Mouse (Mus musculus): ENCODE measurements around the gene Smarcd3. TPM values are rescaled to one million over a fixed set of nuclear protein-coding genes. Genes with fewer than 3 reads are reported as not detected.

Smarcd3 gene
- polyA plus RNA-seq, 1 experiment from 2014 or later = 186 TPM

DNA sequence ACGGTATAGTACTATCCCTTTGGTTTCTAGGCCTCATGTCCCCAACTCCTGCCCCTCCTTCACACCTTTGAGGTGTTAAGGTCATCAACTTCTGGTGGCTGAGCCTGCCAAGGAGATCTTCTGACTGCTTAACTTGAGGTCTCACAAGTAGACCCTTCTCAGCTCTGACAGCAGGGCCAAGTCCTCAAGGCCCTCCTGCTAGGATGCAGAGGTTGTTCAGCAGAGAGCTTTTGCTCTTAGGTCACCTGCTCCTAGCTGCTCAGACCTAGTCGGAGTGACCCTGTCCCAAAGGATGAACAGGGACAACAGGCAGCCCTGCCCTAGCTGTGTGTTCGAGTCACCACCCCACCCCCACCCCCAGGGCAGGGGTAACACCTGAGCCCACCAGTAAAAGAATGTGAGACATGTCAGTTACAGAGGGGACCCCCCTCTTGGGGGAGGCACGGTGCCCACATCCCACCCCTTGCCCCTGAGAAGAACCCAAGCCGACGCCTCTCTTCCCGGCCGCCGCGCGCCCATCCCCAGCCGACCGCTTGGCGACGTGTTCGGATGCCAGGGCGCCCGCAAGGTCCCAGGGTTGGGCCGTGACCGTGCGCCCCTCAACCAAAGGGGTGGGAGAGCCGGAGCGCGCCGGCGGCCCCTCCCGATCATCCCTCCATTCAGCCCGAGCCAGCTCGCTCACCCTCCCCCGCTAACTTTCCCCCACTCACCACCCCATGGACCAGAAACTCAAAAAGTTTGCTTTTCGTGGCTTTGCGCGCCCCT lies 23.0 kb downstream of the Smarcd3 start:
- 1% methylated on average over 33 of the region's 33 CpGs for WGBS
- no peak for ATAC-seq (replicated peaks)
- H3K4me2 ChIP-seq = peak overlapping the region; percentile 94
- H3K27me3 ChIP-seq (replicated peaks) = no peaks in the 10 kb centered on the region
- H3K9ac ChIP-seq = peak overlapping the region; percentile 87
- H3K36me3 ChIP-seq (replicated peaks) = no peaks in the 10 kb centered on the region
- peaks cover 87% of the 10 kb centered on the region for H3K4me1 ChIP-seq
- H3K27ac ChIP-seq = peak overlapping the region; percentile 100
- H3K4me3 ChIP-seq = peak overlapping the region; percentile 62
- no peaks in the 10 kb centered on the region for H3K9me3 ChIP-seq

GRCm38 (mm10) chr5:24600236-24600635 lies 24.0 kb downstream of the Smarcd3 start:
- Histone ChIP-seq H3K36me3 (replicated peaks) (peaks cover under 1% of the 10 kb centered on the region; the same call in 1 of the 2 replicates), H3K27me3 (replicated peaks) (no peaks in the 10 kb centered on the region), H3K4me1 (peaks cover 87% of the 10 kb centered on the region), H3K27ac (peak overlapping the region; percentile 100; the same call in 1 of the 2 replicates), H3K4me2 (peak overlapping the region; percentile 94), H3K4me3 (peak overlapping the region; percentile 62; the same call in 1 of the 2 replicates), H3K9ac (0 out of 2 replicates have a peak overlapping the region, but pooled peaks have one; percentile 87), H3K9me3 (no peaks in the 10 kb centered on the region)
- WGBS = 57% methylated on average over 2 of the region's 2 CpGs
- no peak for ATAC-seq (replicated peaks)

GRCm38 (mm10) chr5:24599137-24599536 lies 25.1 kb downstream of the Smarcd3 start:
- Histone ChIP-seq H3K4me3 (peak overlapping the region; percentile 48), H3K9ac (peak overlapping the region; percentile 58), H3K27me3 (replicated peaks) (no peaks in the 10 kb centered on the region), H3K27ac (peak overlapping the region; percentile 76), H3K9me3 (no peaks in the 10 kb centered on the region), H3K4me1 (peaks cover 89% of the 10 kb centered on the region), H3K36me3 (replicated peaks) (peaks cover 10% of the 10 kb centered on the region; the same call in 1 of the 2 replicates), H3K4me2 (peak overlapping the region; percentile 64)
- 9% methylated on average over 8 of the region's 8 CpGs for WGBS
- ATAC-seq (replicated peaks) = no peak

GRCm38 (mm10) chr5:24598570-24599006 lies 25.6 kb downstream of the Smarcd3 start:
- no peaks in the 10 kb centered on the region for H3K9me3 ChIP-seq
- H3K4me1 ChIP-seq = peaks cover 84% of the 10 kb centered on the region
- no peaks in the 10 kb centered on the region for H3K27me3 ChIP-seq (replicated peaks)
- peak overlapping the region; percentile 64 for H3K4me2 ChIP-seq
- H3K4me3 ChIP-seq = peak overlapping the region; percentile 48
- 0% methylated on average over 41 of the region's 41 CpGs for WGBS
- peak overlapping the region; percentile 58 for H3K9ac ChIP-seq
- peak overlapping the region; percentile 76 for H3K27ac ChIP-seq
- H3K36me3 ChIP-seq (replicated peaks) = peaks cover 15% of the 10 kb centered on the region
- peak; percentile 34 for ATAC-seq (replicated peaks)

DNA sequence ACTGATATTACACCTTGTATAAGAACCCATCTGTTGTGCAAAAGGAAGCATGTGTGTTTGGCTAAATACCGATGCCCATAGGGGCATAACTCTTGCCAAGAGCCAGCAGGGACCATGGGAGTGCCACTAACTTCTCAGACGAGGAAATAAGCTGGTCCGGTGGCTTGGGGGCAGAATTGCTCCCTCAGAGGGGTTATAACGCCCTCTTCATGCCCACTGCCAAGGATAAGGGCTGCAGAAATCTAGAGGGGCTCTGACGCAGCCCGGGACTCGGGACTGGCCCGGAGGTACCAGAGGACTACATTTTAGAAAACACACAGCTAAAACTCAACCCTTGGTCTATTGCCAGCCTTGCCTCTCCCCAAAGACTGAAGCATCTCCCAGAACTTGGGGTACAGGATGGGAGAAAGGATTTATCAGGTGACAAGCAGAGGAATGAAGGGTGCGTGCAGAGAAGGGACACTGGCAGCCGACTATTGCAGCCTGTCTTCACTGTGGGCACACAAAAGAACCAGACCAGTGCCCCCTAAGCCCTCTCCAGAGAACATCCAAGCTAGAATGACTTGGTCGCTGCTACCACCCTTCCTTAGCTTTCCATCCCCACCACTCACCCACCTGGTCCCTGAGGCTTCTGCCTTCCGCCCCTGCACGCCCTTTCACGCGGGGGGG lies 26.2 kb downstream of the Smarcd3 start:
- H3K9me3 ChIP-seq = no peaks in the 10 kb centered on the region
- WGBS = 19% methylated on average over 15 of the region's 15 CpGs
- peak overlapping the region; percentile 64 for H3K4me2 ChIP-seq
- ATAC-seq (replicated peaks) = no peak; the same call in 1 of the 2 replicates
- H3K4me1 ChIP-seq = peaks cover 78% of the 10 kb centered on the region
- H3K27ac ChIP-seq = peak overlapping the region; percentile 76
- H3K27me3 ChIP-seq (replicated peaks) = no peaks in the 10 kb centered on the region
- H3K36me3 ChIP-seq (replicated peaks) = peaks cover 21% of the 10 kb centered on the region
- H3K9ac ChIP-seq = peak overlapping the region; percentile 58
- peak overlapping the region; percentile 48 for H3K4me3 ChIP-seq

DNA sequence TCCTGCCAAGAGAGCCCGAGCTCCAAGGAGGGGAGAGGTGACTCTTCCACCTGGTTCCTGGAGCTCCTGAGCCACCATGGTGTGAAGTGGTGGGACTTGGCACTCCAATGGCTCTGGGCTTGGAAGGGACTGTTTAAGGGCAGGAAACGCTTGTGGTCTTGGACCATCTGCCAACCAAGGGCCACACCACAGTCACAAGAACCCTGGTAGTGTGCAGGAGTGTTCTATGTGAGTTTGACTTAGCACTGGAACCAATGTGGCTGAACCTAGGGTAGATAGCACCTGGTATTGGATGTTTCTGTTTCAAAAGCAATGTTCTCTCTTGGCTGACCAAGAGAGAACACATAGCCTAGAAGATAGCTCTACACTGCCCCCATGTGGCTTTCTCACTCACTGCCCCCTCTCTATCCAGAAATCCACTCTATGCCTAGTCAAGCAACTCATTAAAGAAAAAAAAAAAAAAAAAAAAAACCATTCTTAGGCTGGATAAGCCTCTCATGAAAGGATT lies 26.9 kb downstream of the Smarcd3 start:
- Histone ChIP-seq H3K9ac (peak overlapping the region; percentile 40), H3K4me2 (peak overlapping the region; percentile 64), H3K4me1 (peaks cover 71% of the 10 kb centered on the region), H3K27me3 (replicated peaks) (no peaks in the 10 kb centered on the region), H3K4me3 (peak overlapping the region; percentile 29), H3K27ac (peak overlapping the region; percentile 93), H3K9me3 (no peaks in the 10 kb centered on the region), H3K36me3 (replicated peaks) (peaks cover 27% of the 10 kb centered on the region)
- peak; percentile 22; the same call in 1 of the 2 replicates for ATAC-seq (replicated peaks)
- WGBS = 40% methylated on average over 2 of the region's 2 CpGs

- Histone ChIP-seq H3K4me2 (peak overlapping the region; percentile 64), H3K27me3 (replicated peaks) (no peaks in the 10 kb centered on the region), H3K9ac (peak overlapping the region; percentile 40), H3K4me1 (peaks cover 67% of the 10 kb centered on the region), H3K27ac (peak overlapping the region; percentile 93), H3K36me3 (replicated peaks) (peaks cover 30% of the 10 kb centered on the region), H3K4me3 (peak overlapping the region; percentile 29), H3K9me3 (no peaks in the 10 kb centered on the region)
- WGBS = 4% methylated on average over 11 of the region's 11 CpGs
- ATAC-seq (replicated peaks) = peak; percentile 29
Observed at GRCm38 (mm10) chr5:24596519-24597171, 27.6 kb downstream of the Smarcd3 start.

GRCm38 (mm10) chr5:24595786-24596380 lies 28.3 kb downstream of the Smarcd3 start:
- peak overlapping the region; percentile 64 for H3K4me2 ChIP-seq
- peak overlapping the region; percentile 40; the same call in 1 of the 2 replicates for H3K9ac ChIP-seq
- H3K4me3 ChIP-seq = peak overlapping the region; percentile 29
- 38% methylated on average over 14 of the region's 14 CpGs for WGBS
- ATAC-seq (replicated peaks) = no peak
- no peaks in the 10 kb centered on the region for H3K9me3 ChIP-seq
- peaks cover 30% of the 10 kb centered on the region for H3K36me3 ChIP-seq (replicated peaks)
- no peaks in the 10 kb centered on the region for H3K27me3 ChIP-seq (replicated peaks)
- H3K27ac ChIP-seq = peak overlapping the region; percentile 93
- H3K4me1 ChIP-seq = peaks cover 59% of the 10 kb centered on the region

- Histone ChIP-seq H3K9ac (no peak overlapping the region), H3K36me3 (replicated peaks) (peaks cover 30% of the 10 kb centered on the region), H3K9me3 (no peaks in the 10 kb centered on the region), H3K4me2 (no peak overlapping the region; the same call in 1 of the 2 replicates), H3K4me1 (peaks cover 53% of the 10 kb centered on the region), H3K27me3 (replicated peaks) (no peaks in the 10 kb centered on the region), H3K4me3 (no peak overlapping the region), H3K27ac (peak overlapping the region; percentile 93)
- ATAC-seq (replicated peaks) = no peak
- 87% methylated on average over 5 of the region's 5 CpGs for WGBS
Observed at GRCm38 (mm10) chr5:24595261-24595660, 28.9 kb downstream of the Smarcd3 start.

DNA sequence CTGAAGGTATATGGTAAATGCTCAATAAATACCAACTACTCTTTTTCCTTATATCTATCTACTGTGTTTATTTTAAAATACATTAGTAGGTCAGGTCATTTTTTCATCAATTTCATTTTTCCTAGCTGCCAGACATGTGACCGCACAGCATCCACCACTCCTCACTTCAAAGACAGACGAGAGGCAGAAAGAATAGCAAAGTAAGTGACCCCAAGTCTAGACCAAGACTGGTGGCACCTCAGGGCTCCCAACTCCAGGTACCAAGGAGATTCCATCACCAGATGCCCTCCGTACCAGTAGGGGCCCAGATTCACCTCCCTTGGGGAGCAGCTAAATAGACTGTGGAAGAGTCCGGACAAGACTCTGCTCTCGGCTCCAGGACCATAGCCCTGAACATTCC lies 29.9 kb downstream of the Smarcd3 start:
- no peak overlapping the region for H3K9ac ChIP-seq
- no peak overlapping the region for H3K4me3 ChIP-seq
- no peaks in the 10 kb centered on the region for H3K27me3 ChIP-seq (replicated peaks)
- H3K27ac ChIP-seq = no peak overlapping the region; the same call in 1 of the 2 replicates
- H3K9me3 ChIP-seq = no peaks in the 10 kb centered on the region
- peaks cover 30% of the 10 kb centered on the region for H3K36me3 ChIP-seq (replicated peaks)
- 92% methylated on average over 5 of the region's 5 CpGs for WGBS
- no peak for ATAC-seq (replicated peaks)
- H3K4me2 ChIP-seq = no peak overlapping the region
- H3K4me1 ChIP-seq = peaks cover 47% of the 10 kb centered on the region

DNA sequence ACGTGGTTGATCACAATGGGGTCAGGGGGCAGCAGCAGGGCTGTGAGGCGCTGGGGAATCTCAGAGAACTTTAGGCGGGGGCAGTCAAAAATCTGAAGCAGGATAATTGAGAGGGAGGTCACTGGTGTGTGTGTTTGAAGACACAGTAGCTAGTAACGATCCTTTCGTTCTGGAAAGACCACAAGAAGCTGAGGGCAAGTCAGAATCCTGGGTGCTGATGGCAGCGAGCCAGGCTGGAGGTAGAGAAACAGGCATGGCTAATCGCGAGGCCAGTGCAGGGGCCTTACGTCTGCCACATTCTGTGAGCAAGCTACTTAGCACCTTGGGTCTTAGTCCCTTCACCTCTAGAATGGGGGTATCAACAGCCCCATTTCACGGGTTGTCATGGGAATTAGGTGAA lies 30.3 kb downstream of the Smarcd3 start:
- 72% methylated on average over 10 of the region's 10 CpGs for WGBS
- no peak overlapping the region for H3K4me2 ChIP-seq
- no peak for ATAC-seq (replicated peaks)
- no peaks in the 10 kb centered on the region for H3K9me3 ChIP-seq
- no peaks in the 10 kb centered on the region for H3K27me3 ChIP-seq (replicated peaks)
- H3K4me1 ChIP-seq = peaks cover 46% of the 10 kb centered on the region
- peaks cover 33% of the 10 kb centered on the region for H3K36me3 ChIP-seq (replicated peaks)
- H3K27ac ChIP-seq = no peak overlapping the region
- H3K4me3 ChIP-seq = no peak overlapping the region
- no peak overlapping the region for H3K9ac ChIP-seq

All from midbrain, embryonic 15.5 days (tissue).